Mouse (Mus musculus) liver, postnatal 0 days (tissue): ENCODE results near the gene Hmbs.

Experiments used
- CTCF ChIP-seq: sonication (generic); IDR thresholded peaks from 2 replicates; pipeline ENCODE4 v1.5.1; 2016; ENCODE audit warnings: antibody characterized with exemption, low read depth
- EP300 ChIP-seq: IDR thresholded peaks from 2 replicates; pipeline ENCODE4 v1.6.1; 2016; ENCODE audit warnings: antibody characterized with exemption, low read depth, mild to moderate bottlenecking

- TF ChIP-seq CTCF (no peak), EP300 (no peak)
Observed at GRCm38 (mm10) chr9:44307248-44307647, 36.8 kb downstream of the Hmbs start.
